Mouse (Mus musculus): ENCODE measurements around the gene Il34. TPM values are rescaled to one million over a fixed set of nuclear protein-coding genes. Genes with fewer than 3 reads are reported as not detected.

Gene Il34
- polyA plus RNA-seq, 1 experiment from 2014 or later, result 0.36 TPM

- Histone ChIP-seq H3K27me3 (ENCODE audit: control insufficient read depth, insufficient read depth, low read length) (no peaks in the 10 kb centered on the region), H3K9me3 (replicated peaks; ENCODE audit: control insufficient read depth, low read length) (no peaks in the 10 kb centered on the region), H3K27ac (ENCODE audit: low read depth, low read length) (no peak overlapping the region), H3K4me3 (ENCODE audit: low read depth, low read length) (no peak overlapping the region), H3K9ac (ENCODE audit: low read depth, low read length) (no peak overlapping the region), H3K36me3 (ENCODE audit: control insufficient read depth, insufficient read depth, low read length) (no peaks in the 10 kb centered on the region), H3K4me2 (no peak overlapping the region), H3K4me1 (ENCODE audit: control insufficient read depth, insufficient read depth, low read length) (no peaks in the 10 kb centered on the region)
- WGBS (ENCODE audit: insufficient replicate concordance), result 40% methylated on average over 5 of the region's 5 CpGs
- ATAC-seq (replicated peaks; ENCODE audit: insufficient number of reproducible peaks, low FRiP score, low TSS enrichment), result no peak
Observed at GRCm38 (mm10) chr8:110761185-110761584, 44.5 kb downstream of the Il34 start.

GRCm38 (mm10) chr8:110760280-110760940 is 45.3 kb downstream of the Il34 start:
- 56% methylated on average over 7 of the region's 7 CpGs for WGBS (ENCODE audit: insufficient replicate concordance)
- no peak overlapping the region for H3K4me3 ChIP-seq (ENCODE audit: low read depth, low read length)
- ATAC-seq (replicated peaks; ENCODE audit: insufficient number of reproducible peaks, low FRiP score, low TSS enrichment), result no peak
- no peak overlapping the region for H3K9ac ChIP-seq (ENCODE audit: low read depth, low read length)
- no peaks in the 10 kb centered on the region for H3K36me3 ChIP-seq (ENCODE audit: control insufficient read depth, insufficient read depth, low read length)
- no peaks in the 10 kb centered on the region for H3K9me3 ChIP-seq (replicated peaks; ENCODE audit: control insufficient read depth, low read length)
- H3K27me3 ChIP-seq (ENCODE audit: control insufficient read depth, insufficient read depth, low read length), result no peaks in the 10 kb centered on the region
- no peak overlapping the region for H3K27ac ChIP-seq (ENCODE audit: low read depth, low read length)
- no peaks in the 10 kb centered on the region for H3K4me1 ChIP-seq (ENCODE audit: control insufficient read depth, insufficient read depth, low read length)
- no peak overlapping the region for H3K4me2 ChIP-seq

- Histone ChIP-seq H3K27me3 (ENCODE audit: control insufficient read depth, insufficient read depth, low read length) (no peaks in the 10 kb centered on the region), H3K9ac (ENCODE audit: low read depth, low read length) (no peak overlapping the region), H3K9me3 (replicated peaks; ENCODE audit: control insufficient read depth, low read length) (no peaks in the 10 kb centered on the region), H3K36me3 (ENCODE audit: control insufficient read depth, insufficient read depth, low read length) (no peaks in the 10 kb centered on the region), H3K4me3 (ENCODE audit: low read depth, low read length) (no peak overlapping the region), H3K4me2 (no peak overlapping the region), H3K4me1 (ENCODE audit: control insufficient read depth, insufficient read depth, low read length) (peaks cover 4% of the 10 kb centered on the region; the same call in 1 of the 2 replicates), H3K27ac (ENCODE audit: low read depth, low read length) (no peak overlapping the region)
- ATAC-seq (replicated peaks; ENCODE audit: insufficient number of reproducible peaks, low FRiP score, low TSS enrichment), result no peak
- 73% methylated on average over 5 of the region's 5 CpGs for WGBS (ENCODE audit: insufficient replicate concordance)
Observed at GRCm38 (mm10) chr8:110756196-110756595, 49.5 kb downstream of the Il34 start.

GRCm38 (mm10) chr8:110755511-110756170 is 50.1 kb downstream of the Il34 start:
- H3K36me3 ChIP-seq (ENCODE audit: control insufficient read depth, insufficient read depth, low read length), result no peaks in the 10 kb centered on the region
- no peaks in the 10 kb centered on the region for H3K9me3 ChIP-seq (replicated peaks; ENCODE audit: control insufficient read depth, low read length)
- no peak overlapping the region for H3K4me3 ChIP-seq (ENCODE audit: low read depth, low read length)
- peaks cover 4% of the 10 kb centered on the region; the same call in 1 of the 2 replicates for H3K4me1 ChIP-seq (ENCODE audit: control insufficient read depth, insufficient read depth, low read length)
- H3K9ac ChIP-seq (ENCODE audit: low read depth, low read length), result no peak overlapping the region
- WGBS (ENCODE audit: insufficient replicate concordance), result 50% methylated on average over 15 of the region's 15 CpGs
- ATAC-seq (replicated peaks; ENCODE audit: insufficient number of reproducible peaks, low FRiP score, low TSS enrichment), result no peak
- no peak overlapping the region for H3K27ac ChIP-seq (ENCODE audit: low read depth, low read length)
- no peak overlapping the region for H3K4me2 ChIP-seq
- no peaks in the 10 kb centered on the region for H3K27me3 ChIP-seq (ENCODE audit: control insufficient read depth, insufficient read depth, low read length)

GRCm38 (mm10) chr8:110754713-110755112 is 51.0 kb downstream of the Il34 start:
- no peaks in the 10 kb centered on the region for H3K36me3 ChIP-seq (ENCODE audit: control insufficient read depth, insufficient read depth, low read length)
- H3K9me3 ChIP-seq (replicated peaks; ENCODE audit: control insufficient read depth, low read length), result no peaks in the 10 kb centered on the region
- H3K4me1 ChIP-seq (ENCODE audit: control insufficient read depth, insufficient read depth, low read length), result peaks cover 4% of the 10 kb centered on the region; the same call in 1 of the 2 replicates
- 58% methylated on average over 4 of the region's 4 CpGs for WGBS (ENCODE audit: insufficient replicate concordance)
- H3K27ac ChIP-seq (ENCODE audit: low read depth, low read length), result no peak overlapping the region
- no peaks in the 10 kb centered on the region for H3K27me3 ChIP-seq (ENCODE audit: control insufficient read depth, insufficient read depth, low read length)
- no peak overlapping the region for H3K4me3 ChIP-seq (ENCODE audit: low read depth, low read length)
- peak; percentile 33; the same call in 1 of the 2 replicates for ATAC-seq (replicated peaks; ENCODE audit: insufficient number of reproducible peaks, low FRiP score, low TSS enrichment)
- H3K4me2 ChIP-seq, result no peak overlapping the region
- H3K9ac ChIP-seq (ENCODE audit: low read depth, low read length), result 0 out of 2 replicates have a peak overlapping the region, but pooled peaks have one; percentile 16

GRCm38 (mm10) chr8:110751490-110751889 is 54.2 kb downstream of the Il34 start:
- no peak overlapping the region for H3K9ac ChIP-seq (ENCODE audit: low read depth, low read length)
- no peaks in the 10 kb centered on the region for H3K27me3 ChIP-seq (ENCODE audit: control insufficient read depth, insufficient read depth, low read length)
- no peak overlapping the region for H3K4me2 ChIP-seq
- no peak for ATAC-seq (replicated peaks; ENCODE audit: insufficient number of reproducible peaks, low FRiP score, low TSS enrichment)
- no peaks in the 10 kb centered on the region for H3K9me3 ChIP-seq (replicated peaks; ENCODE audit: control insufficient read depth, low read length)
- no peak overlapping the region for H3K27ac ChIP-seq (ENCODE audit: low read depth, low read length)
- H3K4me3 ChIP-seq (ENCODE audit: low read depth, low read length), result no peak overlapping the region
- peaks cover 4% of the 10 kb centered on the region; the same call in 1 of the 2 replicates for H3K4me1 ChIP-seq (ENCODE audit: control insufficient read depth, insufficient read depth, low read length)
- no peaks in the 10 kb centered on the region for H3K36me3 ChIP-seq (ENCODE audit: control insufficient read depth, insufficient read depth, low read length)
- WGBS (ENCODE audit: insufficient replicate concordance), result 76% methylated on average over 5 of the region's 5 CpGs

GRCm38 (mm10) chr8:110750269-110750668 is 55.5 kb downstream of the Il34 start:
- H3K4me3 ChIP-seq (ENCODE audit: low read depth, low read length), result no peak overlapping the region
- H3K27ac ChIP-seq (ENCODE audit: low read depth, low read length), result no peak overlapping the region
- no peaks in the 10 kb centered on the region for H3K9me3 ChIP-seq (replicated peaks; ENCODE audit: control insufficient read depth, low read length)
- H3K36me3 ChIP-seq (ENCODE audit: control insufficient read depth, insufficient read depth, low read length), result no peaks in the 10 kb centered on the region
- peaks cover 4% of the 10 kb centered on the region; the same call in 1 of the 2 replicates for H3K4me1 ChIP-seq (ENCODE audit: control insufficient read depth, insufficient read depth, low read length)
- H3K4me2 ChIP-seq, result no peak overlapping the region
- no peak overlapping the region for H3K9ac ChIP-seq (ENCODE audit: low read depth, low read length)
- no peaks in the 10 kb centered on the region for H3K27me3 ChIP-seq (ENCODE audit: control insufficient read depth, insufficient read depth, low read length)
- WGBS (ENCODE audit: insufficient replicate concordance), result 38% methylated on average over 13 of the region's 13 CpGs
- no peak for ATAC-seq (replicated peaks; ENCODE audit: insufficient number of reproducible peaks, low FRiP score, low TSS enrichment)

GRCm38 (mm10) chr8:110749500-110750170 is 56.1 kb downstream of the Il34 start:
- no peak overlapping the region for H3K9ac ChIP-seq (ENCODE audit: low read depth, low read length)
- no peak overlapping the region for H3K27ac ChIP-seq (ENCODE audit: low read depth, low read length)
- 57% methylated on average over 10 of the region's 10 CpGs for WGBS (ENCODE audit: insufficient replicate concordance)
- 0 out of 2 replicates have a peak, but pooled peaks have one; percentile 11 for ATAC-seq (replicated peaks; ENCODE audit: insufficient number of reproducible peaks, low FRiP score, low TSS enrichment)
- no peaks in the 10 kb centered on the region for H3K4me1 ChIP-seq (ENCODE audit: control insufficient read depth, insufficient read depth, low read length)
- H3K4me3 ChIP-seq (ENCODE audit: low read depth, low read length), result no peak overlapping the region
- H3K27me3 ChIP-seq (ENCODE audit: control insufficient read depth, insufficient read depth, low read length), result no peaks in the 10 kb centered on the region
- H3K36me3 ChIP-seq (ENCODE audit: control insufficient read depth, insufficient read depth, low read length), result no peaks in the 10 kb centered on the region
- no peak overlapping the region for H3K4me2 ChIP-seq
- no peaks in the 10 kb centered on the region for H3K9me3 ChIP-seq (replicated peaks; ENCODE audit: control insufficient read depth, low read length)
